Mouse (Mus musculus) hindbrain, embryonic 16.5 days (tissue): Measurements from ENCODE around the gene Ubtf. TPM values are rescaled to one million over a fixed set of nuclear protein-coding genes. Genes with fewer than 3 reads are reported as not detected.
"Not testable (repeated sequence)": the region's sequence is repeated elsewhere in the genome, so short reads cannot be mapped to it uniquely, and the experiment has no call there.

ENCODE experiments used
- ATAC-seq: fragments of 200-750 bp; cut with Nextera tagmentation; 2 replicates; pipeline ENCODE4 v1.8.0; 2017; ENCODE audit warnings: moderate TSS enrichment, moderate library complexity
- H3K27ac ChIP-seq: fragments of 300-500 bp; sonication (generic); 2 replicates; pipeline ENCODE4 v1.5.1; 2014; ENCODE audit warnings: low read depth, mild to moderate bottlenecking, control low read depth, low read length, moderate library complexity
- H3K27me3 ChIP-seq: fragments of 300-500 bp; sonication (generic); replicated peaks from 2 replicates; pipeline ENCODE4 v1.6.1; 2014; ENCODE audit warnings: low read length; ENCODE audit not compliant: control insufficient read depth, insufficient read depth
- H3K36me3 ChIP-seq: fragments of 300-500 bp; sonication (generic); 2 replicates; pipeline ENCODE4 v1.6.1; 2014; ENCODE audit warnings: mild to moderate bottlenecking, low read length, moderate library complexity, mixed read lengths; ENCODE audit not compliant: control insufficient read depth, insufficient read depth
- H3K4me1 ChIP-seq: fragments of 300-500 bp; sonication (generic); 2 replicates; pipeline ENCODE4 v1.6.1; 2014; ENCODE audit warnings: low read depth, low read length; ENCODE audit not compliant: control insufficient read depth, insufficient read depth
- H3K4me2 ChIP-seq: fragments of 300-500 bp; sonication (generic); 2 replicates; pipeline ENCODE4 v1.6.1; 2014; ENCODE audit warnings: mild to moderate bottlenecking, low read length, control low read depth, moderate library complexity
- H3K4me3 ChIP-seq: fragments of 300-500 bp; sonication (generic); 2 replicates; pipeline ENCODE4 v1.5.1; 2014; ENCODE audit warnings: mild to moderate bottlenecking, low read length, control low read depth, moderate library complexity
- H3K9ac ChIP-seq: fragments of 300-500 bp; sonication (generic); 2 replicates; pipeline ENCODE4 v1.6.1; 2014; ENCODE audit warnings: low read depth, mild to moderate bottlenecking, control low read depth, low read length, moderate library complexity
- H3K9me3 ChIP-seq: fragments of 300-500 bp; sonication (generic); 2 replicates; pipeline ENCODE4 v1.6.1; 2014; ENCODE audit warnings: mild to moderate bottlenecking, low read length, moderate library complexity; ENCODE audit not compliant: control insufficient read depth
- WGBS: fragments of 180-500 bp; shearing (Covaris S2); extraction: QIAGEN DNeasy Blood & Tissue Kit; methylation state at CpG from one replicate; pipeline ENCODE4 v1.1.7; 2014; 5-methylcytosine and 5-hydroxymethylcytosine counted together
- polyA plus RNA-seq: library from polyadenylated mRNA; unstranded; fragments of >200 nt; fragmentation: Nextera tagmentation; extraction: Ambion mirVana; gene quantifications from 2 replicates; pipeline ENCODE4 v1.2.1, GENCODE M21; 2015

The Ubtf gene
- polyA plus RNA-seq, 1 experiment from 2014 or later: 70.4 TPM

- peak overlapping the region; percentile 82 for H3K4me2 ChIP-seq
- peak overlapping the region; percentile 75 for H3K9ac ChIP-seq
- peak overlapping the region; percentile 86 for H3K27ac ChIP-seq
- peaks cover 14% of the 10 kb centered on the region for H3K4me1 ChIP-seq
- 5% methylated on average over 31 of the region's 31 CpGs for WGBS
- ATAC-seq: peak; percentile 67
- no peaks in the 10 kb centered on the region for H3K9me3 ChIP-seq
- H3K36me3 ChIP-seq: peaks cover 11% of the 10 kb centered on the region; the same call in 1 of the 2 replicates
- peak overlapping the region; percentile 75 for H3K4me3 ChIP-seq
- H3K27me3 ChIP-seq: no peaks in the 10 kb centered on the region
Observed at GRCm38 (mm10) chr11:102285095-102285834, 34.3 kb downstream of the Ubtf start.

GRCm38 (mm10) chr11:102284501-102285094 lies 34.9 kb downstream of the Ubtf start, which contains the start of gene Tmub2:
Gene Tmub2, plus strand, starts transcription at chr11:102284931.
- no peaks in the 10 kb centered on the region for H3K9me3 ChIP-seq
- peaks cover 14% of the 10 kb centered on the region for H3K4me1 ChIP-seq
- H3K27me3 ChIP-seq: no peaks in the 10 kb centered on the region
- peak; percentile 92 for ATAC-seq
- H3K36me3 ChIP-seq: peaks cover 11% of the 10 kb centered on the region; the same call in 1 of the 2 replicates
- under 1% methylated on average over 32 of the region's 32 CpGs for WGBS
- peak within 1 kb of the TSS; percentile 86 for H3K27ac ChIP-seq
- peak within 1 kb of the TSS; percentile 75 for H3K4me3 ChIP-seq
- peak within 1 kb of the TSS; percentile 82 for H3K4me2 ChIP-seq
- H3K9ac ChIP-seq: peak within 1 kb of the TSS; percentile 75

GRCm38 (mm10) chr11:102283922-102284321 lies 35.6 kb downstream of the Ubtf start:
- peak overlapping the region; percentile 75 for H3K4me3 ChIP-seq
- H3K27me3 ChIP-seq: no peaks in the 10 kb centered on the region
- no peak overlapping the region for H3K27ac ChIP-seq
- H3K4me1 ChIP-seq: peaks cover 14% of the 10 kb centered on the region
- WGBS: 91% methylated on average over 6 of the region's 6 CpGs
- ATAC-seq: no peak
- H3K9me3 ChIP-seq: no peaks in the 10 kb centered on the region
- no peak overlapping the region for H3K9ac ChIP-seq
- H3K4me2 ChIP-seq: peak overlapping the region; percentile 58
- peaks cover 11% of the 10 kb centered on the region; the same call in 1 of the 2 replicates for H3K36me3 ChIP-seq

GRCm38 (mm10) chr11:102280267-102280666 lies 39.3 kb downstream of the Ubtf start:
- not testable (repeated sequence) for H3K4me3 ChIP-seq, ATAC-seq, H3K27ac ChIP-seq, H3K36me3 ChIP-seq, H3K9ac ChIP-seq, H3K27me3 ChIP-seq, H3K4me2 ChIP-seq, H3K9me3 ChIP-seq
- WGBS: 67% methylated on average over 6 of the region's 6 CpGs
- peaks cover 10% of the 10 kb centered on the region for H3K4me1 ChIP-seq

- Histone ChIP-seq H3K4me2 (no peak overlapping the region), H3K4me3 (no peak overlapping the region), H3K9me3 (no peaks in the 10 kb centered on the region), H3K4me1 (peaks cover 10% of the 10 kb centered on the region), H3K27me3 (no peaks in the 10 kb centered on the region), H3K27ac (no peak overlapping the region), H3K36me3 (no peaks in the 10 kb centered on the region), H3K9ac (no peak overlapping the region)
- ATAC-seq: no peak
- 93% methylated on average over 3 of the region's 3 CpGs for WGBS
Observed at GRCm38 (mm10) chr11:102279595-102279994, 39.9 kb downstream of the Ubtf start.

GRCm38 (mm10) chr11:102277754-102278153 lies 41.8 kb downstream of the Ubtf start:
- 49% methylated on average over 8 of the region's 12 CpGs for WGBS
- Histone ChIP-seq H3K9ac (no peak overlapping the region), H3K4me3 (no peak overlapping the region), H3K4me2 (no peak overlapping the region), H3K27me3 (no peaks in the 10 kb centered on the region), H3K9me3 (no peaks in the 10 kb centered on the region), H3K27ac (no peak overlapping the region), H3K36me3 (no peaks in the 10 kb centered on the region), H3K4me1 (peaks cover 10% of the 10 kb centered on the region)
- ATAC-seq: no peak

GRCm38 (mm10) chr11:102276411-102276915 lies 43.1 kb downstream of the Ubtf start:
- no peaks in the 10 kb centered on the region for H3K27me3 ChIP-seq
- peak; percentile 76 for ATAC-seq
- H3K4me2 ChIP-seq: peak overlapping the region; percentile 79
- H3K9ac ChIP-seq: peak overlapping the region; percentile 65
- H3K4me1 ChIP-seq: peaks cover 10% of the 10 kb centered on the region
- WGBS: 2% methylated on average over 32 of the region's 33 CpGs
- H3K4me3 ChIP-seq: peak overlapping the region; percentile 42
- no peaks in the 10 kb centered on the region for H3K9me3 ChIP-seq
- H3K36me3 ChIP-seq: no peaks in the 10 kb centered on the region
- no peak overlapping the region for H3K27ac ChIP-seq

GRCm38 (mm10) chr11:102268520-102269244 lies 50.9 kb downstream of the Ubtf start, which contains the start of gene Asb16:
Gene Asb16, plus strand, starts transcription at chr11:102268743.
- H3K4me1 ChIP-seq: peaks cover 3% of the 10 kb centered on the region; the same call in 1 of the 2 replicates
- no peak within 1 kb of the TSS for H3K4me3 ChIP-seq
- no peak within 1 kb of the TSS for H3K4me2 ChIP-seq
- H3K9ac ChIP-seq: no peak within 1 kb of the TSS
- no peaks in the 10 kb centered on the region for H3K9me3 ChIP-seq
- WGBS: 86% methylated on average over 12 of the region's 12 CpGs
- no peak within 1 kb of the TSS for H3K27ac ChIP-seq
- no peak for ATAC-seq
- no peaks in the 10 kb centered on the region for H3K27me3 ChIP-seq
- H3K36me3 ChIP-seq: no peaks in the 10 kb centered on the region
